Mouse (Mus musculus) MEL (cell line): ENCODE results near the gene Itpr2. TPM values are rescaled to one million over a fixed set of nuclear protein-coding genes. Genes with fewer than 3 reads are reported as not detected.

Source experiments
- DNase-seq: peaks from one replicate; pipeline ENCODE4 v3.0.0; 2011; ENCODE audit warnings: low read depth, low spot score
- H3K27ac ChIP-seq: 2 replicates; pipeline ENCODE4 v1.5.1; 2012; ENCODE audit warnings: low read depth, mild to moderate bottlenecking, control low read depth, low read length, moderate library complexity; ENCODE audit not compliant: control insufficient read depth
- H3K27me3 ChIP-seq, 2 experiments: fragments of 150-350 bp in 1 of 2; sonication (generic) in 1 of 2; 2 replicates each; pipeline ENCODE4 v1.6.1; 2012; ENCODE audit warnings: low read length in 2 of 2, mild to moderate bottlenecking in 2 of 2, improper control_type of control experiment in 1 of 2, moderate library complexity in 1 of 2; ENCODE audit not compliant: insufficient read depth in 2 of 2, control insufficient read depth in 1 of 2
- H3K36me3 ChIP-seq, 2 experiments: 2 replicates each; pipeline ENCODE4 v1.6.1; 2012 to 2014; ENCODE audit warnings: low read length in 2 of 2, improper control_type of control experiment in 1 of 2, inconsistent platforms in 1 of 2, mild to moderate bottlenecking in 1 of 2; ENCODE audit not compliant: insufficient read depth in 2 of 2, control insufficient read depth in 1 of 2
- H3K4me1 ChIP-seq, 2 experiments: fragments of 150-350 bp in 1 of 2; sonication (generic) in 1 of 2; 2 replicates each; pipeline ENCODE4 v1.6.1; 2012; ENCODE audit warnings: low read length in 2 of 2, improper control_type of control experiment in 1 of 2, mild to moderate bottlenecking in 1 of 2; ENCODE audit not compliant: insufficient read depth in 2 of 2, control insufficient read depth in 1 of 2
- H3K4me3 ChIP-seq, 2 experiments: fragments of 150-350 bp in 1 of 2; sonication (generic) in 1 of 2; 2 replicates each; pipeline ENCODE4 v1.5.1; 2012; ENCODE audit warnings: low read depth in 2 of 2, low read length in 2 of 2, mild to moderate bottlenecking in 2 of 2, moderate library complexity in 2 of 2, control low read depth in 1 of 2, improper control_type of control experiment in 1 of 2; ENCODE audit not compliant: control insufficient read depth in 1 of 2, insufficient read depth in 1 of 2
- H3K79me2 ChIP-seq: 2 replicates; pipeline ENCODE4 v1.6.1; 2012; ENCODE audit warnings: mild to moderate bottlenecking, low read length, moderate library complexity; ENCODE audit not compliant: control insufficient read depth, poor library complexity, insufficient read depth
- H3K9ac ChIP-seq: 2 replicates; pipeline ENCODE4 v1.6.1; 2012; ENCODE audit warnings: low read depth, mild to moderate bottlenecking, control low read depth, low read length, moderate library complexity; ENCODE audit not compliant: control insufficient read depth, poor library complexity, severe bottlenecking
- H3K9me3 ChIP-seq: fragments of 150-350 bp; sonication (generic); replicated peaks from 2 replicates; pipeline ENCODE4 v1.6.1; 2012; ENCODE audit warnings: mild to moderate bottlenecking, low read length, improper control_type of control experiment, moderate library complexity; ENCODE audit not compliant: insufficient read depth
- GABPA ChIP-seq: IDR thresholded peaks from 2 replicates; pipeline ENCODE4 v1.6.1; 2012; ENCODE audit warnings: low read depth, mild to moderate bottlenecking, inconsistent platforms, low read length, improper control_type of control experiment, moderate library complexity
- KAT2A ChIP-seq: conservative IDR thresholded peaks from 2 replicates; pipeline ENCODE4 v1.6.1; 2012; ENCODE audit warnings: low read depth, low read length, improper control_type of control experiment, inconsistent platforms
- MXI1 ChIP-seq: IDR thresholded peaks from 2 replicates; pipeline ENCODE4 v1.6.1; 2011; ENCODE audit warnings: mild to moderate bottlenecking, low read depth, low read length, improper control_type of control experiment
- NELFE ChIP-seq: IDR thresholded peaks from 2 replicates; pipeline ENCODE4 v1.6.1; 2011; ENCODE audit warnings: low read depth, low read length, improper control_type of control experiment
- NRF1 ChIP-seq: IDR thresholded peaks from 2 replicates; pipeline ENCODE4 v1.6.1; 2014; ENCODE audit warnings: low read depth, mild to moderate bottlenecking, inconsistent platforms, low read length, improper control_type of control experiment, moderate library complexity; ENCODE audit not compliant: poor library complexity, insufficient read depth, severe bottlenecking
- POLR2A ChIP-seq, 2 experiments: IDR thresholded peaks; 2 replicates each; pipeline ENCODE4 v1.6.1; 2011 to 2012; ENCODE audit warnings: low read length in 2 of 2, mild to moderate bottlenecking in 2 of 2, control low read depth in 1 of 2, improper control_type of control experiment in 1 of 2, low read depth in 1 of 2, moderate library complexity in 1 of 2; ENCODE audit not compliant: control insufficient read depth in 1 of 2, insufficient read depth in 1 of 2, poor library complexity in 1 of 2
- POLR2AphosphoS2 ChIP-seq: IDR thresholded peaks from 2 replicates; pipeline ENCODE4 v1.6.1; 2011; ENCODE audit warnings: low read length, improper control_type of control experiment
- POLR2AphosphoS5 ChIP-seq: IDR thresholded peaks from 2 replicates; pipeline ENCODE4 v1.6.1; 2012; ENCODE audit warnings: low read depth, borderline replicate concordance, mild to moderate bottlenecking, inconsistent platforms, low read length, moderate library complexity, mixed read lengths
- TCF12 ChIP-seq: IDR thresholded peaks from 2 replicates; pipeline ENCODE4 v1.6.1; 2014; ENCODE audit warnings: low read depth, mild to moderate bottlenecking, inconsistent platforms, low read length, improper control_type of control experiment, moderate library complexity
- USF2 ChIP-seq, 2 experiments: IDR thresholded peaks; 2 replicates each; pipeline ENCODE4 v1.6.1; 2011 to 2012; ENCODE audit warnings: improper control_type of control experiment in 2 of 2, low read length in 2 of 2, borderline replicate concordance in 1 of 2, inconsistent platforms in 1 of 2, low read depth in 1 of 2, mild to moderate bottlenecking in 1 of 2; ENCODE audit not compliant: insufficient read depth in 1 of 2
- polyA plus RNA-seq, 2 experiments: library from polyadenylated mRNA; stranded (reverse) in 1 of 2; unstranded in 1 of 2; fragments of >175 nt in 1 of 2; fragments of >200 nt in 1 of 2; gene quantifications; 2 replicates each; pipeline versions ENCODE4 v1.2.1 to v1.2.4; 2012; ENCODE audit warnings: low replicate concordance in 2 of 2, low read depth in 1 of 2; ENCODE audit not compliant: insufficient read length in 2 of 2, insufficient read depth in 1 of 2, missing spikeins in 1 of 2
- total RNA-seq: library from RNA; depleted of rRNA; stranded (reverse); fragments of 300-350 nt; gene quantifications from 2 replicates; pipeline ENCODE4 v1.2.3, GENCODE M21; 2012

Itpr2 gene
- total and polyA plus RNA-seq, 3 experiments = 1.5 to 3.0 TPM; not detected in 1

GRCm38 (mm10) chr6:146499566-146499965 is 2.5 kb downstream of the Itpr2 start:
- peaks cover 10 to 23% of the 10 kb centered on the region in 2 experiments for H3K4me1 ChIP-seq
- TF ChIP-seq POLR2AphosphoS5 = no peak
- TF ChIP-seq GABPA = no peak
- no peak for TF ChIP-seq KAT2A
- no peak for TF ChIP-seq POLR2AphosphoS2
- TF ChIP-seq, all 39 proteins: peak for 0
- Histone ChIP-seq H3K79me2 (no peaks in the 10 kb centered on the region; the same call in 1 of the 2 replicates), H3K27me3 (no peaks in the 10 kb centered on the region), H3K27ac (no peak overlapping the region), H3K36me3 (peaks cover 0 to 10% of the 10 kb centered on the region in 2 experiments; a peak in 2 of 4 replicates), H3K4me3 (no peak overlapping the region), H3K9ac (no peak overlapping the region), H3K9me3 (no peaks in the 10 kb centered on the region)
- no peak for DNase-seq

- Histone ChIP-seq H3K36me3 (peaks cover 0 to 2% of the 10 kb centered on the region in 2 experiments; a peak in 2 of 4 replicates), H3K4me1 (peaks cover 6 to 13% of the 10 kb centered on the region in 2 experiments; a peak in 2 of 4 replicates), H3K9ac (no peak overlapping the region), H3K9me3 (no peaks in the 10 kb centered on the region), H3K27me3 (no peaks in the 10 kb centered on the region), H3K4me3 (no peak overlapping the region), H3K27ac (no peak overlapping the region), H3K79me2 (no peaks in the 10 kb centered on the region; the same call in 1 of the 2 replicates)
- DNase-seq = no peak
- no peak for TF ChIP-seq MXI1
- no peak for TF ChIP-seq USF2 (IDR thresholded peaks at IDR 0.05; ENCODE audit: borderline replicate concordance in 1 of 2, insufficient read depth in 1 of 2, low read depth in 1 of 2, low read length in 2 of 2)
Observed at GRCm38 (mm10) chr6:146498416-146498815, 3.6 kb downstream of the Itpr2 start.

DNA sequence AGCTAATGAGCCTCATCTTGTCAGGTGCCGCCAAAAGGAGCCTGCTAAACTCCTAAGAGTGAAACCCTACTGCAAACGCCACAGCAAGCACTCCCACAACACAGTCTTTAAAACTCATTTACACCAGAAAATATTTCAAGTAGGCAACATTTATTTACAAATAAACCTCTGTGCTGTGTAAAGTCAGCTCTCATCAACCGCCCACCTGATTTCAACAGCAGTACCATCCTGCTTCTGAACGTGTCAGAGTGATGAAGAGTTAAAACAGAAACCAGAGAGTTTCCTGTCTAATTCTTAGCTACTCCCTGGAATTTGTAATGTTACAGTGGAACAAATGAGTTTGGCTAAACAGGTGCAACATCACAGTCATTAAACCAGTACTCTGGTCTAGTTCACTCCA is 4.2 kb downstream of the Itpr2 start:
- Histone ChIP-seq H3K27ac (no peak overlapping the region), H3K36me3 (no peaks in the 10 kb centered on the region), H3K4me3 (no peak overlapping the region), H3K4me1 (peaks cover 6 to 8% of the 10 kb centered on the region in 2 experiments; a peak in 2 of 4 replicates), H3K79me2 (no peaks in the 10 kb centered on the region; the same call in 1 of the 2 replicates), H3K9ac (no peak overlapping the region), H3K27me3 (no peaks in the 10 kb centered on the region), H3K9me3 (no peaks in the 10 kb centered on the region)
- TF ChIP-seq TCF12 (no peak), POLR2A (IDR thresholded peaks at IDR 0.05; ENCODE audit: control insufficient read depth in 1 of 2, insufficient read depth in 1 of 2, low read depth in 1 of 2, low read length in 2 of 2, poor library complexity in 1 of 2) (no peak), NRF1 (no peak), NELFE (no peak)
- no peak for DNase-seq
